Mouse (Mus musculus): Measurements from ENCODE around the gene Utrn. TPM values are rescaled to one million over a fixed set of nuclear protein-coding genes. Genes with fewer than 3 reads are reported as not detected.

Utrn gene
- polyA plus RNA-seq, 2 experiments, result 34.1 to 76.0 TPM

DNA sequence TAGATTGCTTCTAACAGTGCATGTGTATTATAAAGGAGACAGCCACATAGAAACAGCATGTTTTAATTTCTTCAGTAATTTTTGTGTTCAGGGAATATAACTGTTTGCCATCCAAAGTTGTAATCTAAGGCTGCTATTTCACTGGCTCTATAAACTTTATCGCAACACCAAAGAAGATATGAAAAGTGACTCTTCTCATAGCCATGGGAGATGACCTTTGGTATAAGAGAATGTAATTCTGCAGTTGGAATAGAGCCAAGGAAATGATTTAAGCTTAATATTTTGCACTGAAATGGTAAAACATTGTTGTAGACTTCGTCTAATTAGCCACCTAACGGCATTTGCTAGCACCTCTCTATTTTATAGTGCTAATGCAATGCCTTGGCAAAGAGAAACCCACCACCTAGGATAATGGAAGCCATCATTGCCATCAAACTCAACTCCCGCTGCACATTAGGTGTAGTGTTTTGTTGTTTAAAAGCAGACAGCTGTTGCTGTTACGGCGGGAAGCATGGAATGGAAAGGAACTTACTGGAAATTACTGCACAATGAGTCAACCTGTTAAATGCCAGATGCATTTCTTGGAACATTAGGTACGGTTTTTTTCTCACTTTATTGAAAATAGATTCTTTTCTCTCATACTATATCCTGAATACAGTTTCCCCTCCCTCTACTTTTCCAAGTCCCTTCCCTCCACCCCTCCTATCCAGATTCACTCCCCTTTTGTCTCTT is 445.0 kb downstream of the Utrn start:
- Histone ChIP-seq H3K36me3 (ENCODE audit: control insufficient read depth, insufficient read depth, low read length) (peaks cover 3% of the 10 kb centered on the region; the same call in 1 of the 2 replicates), H3K9me3 (ENCODE audit: control insufficient read depth, low read length) (no peaks in the 10 kb centered on the region), H3K27ac (replicated peaks; ENCODE audit: low read depth, low read length) (no peak overlapping the region), H3K4me2 (replicated peaks; ENCODE audit: low read depth, low read length, severe bottlenecking) (no peak overlapping the region), H3K9ac (ENCODE audit: low read depth, low read length, severe bottlenecking) (no peak overlapping the region), H3K4me3 (replicated peaks; ENCODE audit: low read length) (no peak overlapping the region), H3K27me3 (ENCODE audit: control insufficient read depth, insufficient read depth, low read length) (no peaks in the 10 kb centered on the region), H3K4me1 (ENCODE audit: control insufficient read depth, insufficient read depth, low read length) (no peaks in the 10 kb centered on the region)
- TF ChIP-seq POLR2A (IDR thresholded peaks at IDR 0.05; ENCODE audit: borderline replicate concordance, extremely low read depth, insufficient read depth, insufficient read length), result no peak
- 66% methylated on average over 7 of the region's 7 CpGs for WGBS
- DNase-seq (ENCODE audit: low spot score) (no peak), ATAC-seq (ENCODE audit: low FRiP score, low read depth) (no peak)

DNA sequence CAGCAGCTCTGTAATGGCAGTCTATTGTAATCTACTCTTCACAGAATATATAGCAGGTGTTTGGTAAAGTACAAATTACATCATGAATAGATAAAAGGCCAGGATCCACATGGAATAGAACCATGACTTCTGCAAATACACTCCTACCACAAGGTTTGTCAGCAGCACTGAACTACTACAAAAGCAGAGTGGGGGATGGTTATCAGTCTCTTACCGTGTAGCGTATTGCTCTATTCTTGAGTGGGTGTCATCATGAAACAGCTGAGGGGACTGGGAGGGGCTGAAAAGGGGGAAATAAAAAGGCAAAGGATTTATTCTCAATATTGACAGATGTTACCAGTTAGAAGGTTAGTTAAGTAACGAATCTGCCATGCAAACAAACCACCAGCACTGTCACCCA is 454.2 kb downstream of the Utrn start:
- no peaks in the 10 kb centered on the region for H3K9me3 ChIP-seq (ENCODE audit: control insufficient read depth, low read length)
- H3K4me2 ChIP-seq (replicated peaks; ENCODE audit: low read depth, low read length, severe bottlenecking), result no peak overlapping the region
- 83% methylated on average over 3 of the region's 3 CpGs for WGBS
- no peak for DNase-seq (ENCODE audit: low spot score)
- H3K36me3 ChIP-seq (ENCODE audit: control insufficient read depth, insufficient read depth, low read length), result peaks cover 20% of the 10 kb centered on the region
- no peak overlapping the region for H3K27ac ChIP-seq (replicated peaks; ENCODE audit: low read depth, low read length)
- no peaks in the 10 kb centered on the region for H3K27me3 ChIP-seq (ENCODE audit: control insufficient read depth, insufficient read depth, low read length)
- H3K4me1 ChIP-seq (ENCODE audit: control insufficient read depth, insufficient read depth, low read length), result no peaks in the 10 kb centered on the region
- no peak overlapping the region for H3K4me3 ChIP-seq (replicated peaks; ENCODE audit: low read length)
- no peak for ATAC-seq (ENCODE audit: low FRiP score, low read depth)
- no peak for TF ChIP-seq POLR2A (IDR thresholded peaks at IDR 0.05; ENCODE audit: borderline replicate concordance, extremely low read depth, insufficient read depth, insufficient read length)
- no peak overlapping the region for H3K9ac ChIP-seq (ENCODE audit: low read depth, low read length, severe bottlenecking)

- Histone ChIP-seq H3K27me3 (ENCODE audit: control insufficient read depth, insufficient read depth, low read length) (no peaks in the 10 kb centered on the region), H3K4me2 (replicated peaks; ENCODE audit: low read depth, low read length, severe bottlenecking) (no peak overlapping the region), H3K4me3 (replicated peaks; ENCODE audit: low read length) (no peak overlapping the region), H3K4me1 (ENCODE audit: control insufficient read depth, insufficient read depth, low read length) (no peaks in the 10 kb centered on the region), H3K27ac (replicated peaks; ENCODE audit: low read depth, low read length) (no peak overlapping the region), H3K9me3 (ENCODE audit: control insufficient read depth, low read length) (no peaks in the 10 kb centered on the region), H3K9ac (ENCODE audit: low read depth, low read length, severe bottlenecking) (no peak overlapping the region), H3K36me3 (ENCODE audit: control insufficient read depth, insufficient read depth, low read length) (peaks cover 45% of the 10 kb centered on the region)
- TF ChIP-seq POLR2A (IDR thresholded peaks at IDR 0.05; ENCODE audit: borderline replicate concordance, extremely low read depth, insufficient read depth, insufficient read length), result no peak
- no peak for DNase-seq (ENCODE audit: low spot score)
- ATAC-seq (ENCODE audit: low FRiP score, low read depth), result no peak
- WGBS, result 85% methylated on average over 12 of the region's 12 CpGs
Measured at GRCm38 (mm10) chr10:12406338-12407110, 462.6 kb downstream of the Utrn start.

- Histone ChIP-seq H3K27ac (replicated peaks; ENCODE audit: low read depth, low read length) (no peak overlapping the region), H3K27me3 (ENCODE audit: control insufficient read depth, insufficient read depth, low read length) (no peaks in the 10 kb centered on the region), H3K9ac (ENCODE audit: low read depth, low read length, severe bottlenecking) (no peak overlapping the region), H3K4me3 (replicated peaks; ENCODE audit: low read length) (no peak overlapping the region), H3K36me3 (ENCODE audit: control insufficient read depth, insufficient read depth, low read length) (peaks cover 35% of the 10 kb centered on the region), H3K4me2 (replicated peaks; ENCODE audit: low read depth, low read length, severe bottlenecking) (no peak overlapping the region), H3K9me3 (ENCODE audit: control insufficient read depth, low read length) (no peaks in the 10 kb centered on the region), H3K4me1 (ENCODE audit: control insufficient read depth, insufficient read depth, low read length) (peaks cover 2% of the 10 kb centered on the region; the same call in 1 of the 2 replicates)
- no peak for TF ChIP-seq POLR2A (IDR thresholded peaks at IDR 0.05; ENCODE audit: borderline replicate concordance, extremely low read depth, insufficient read depth, insufficient read length)
- peak; percentile 16 for DNase-seq (ENCODE audit: low spot score)
- 56% methylated on average over 2 of the region's 2 CpGs for WGBS
- no peak for ATAC-seq (ENCODE audit: low FRiP score, low read depth)
Measured at GRCm38 (mm10) chr10:12399450-12399849, 469.7 kb downstream of the Utrn start.

GRCm38 (mm10) chr10:12380139-12380538 is 489.0 kb downstream of the Utrn start:
- Histone ChIP-seq H3K4me2 (replicated peaks; ENCODE audit: low read depth, low read length, severe bottlenecking) (no peak overlapping the region), H3K9ac (ENCODE audit: low read depth, low read length, severe bottlenecking) (no peak overlapping the region), H3K27me3 (ENCODE audit: control insufficient read depth, insufficient read depth, low read length) (no peaks in the 10 kb centered on the region), H3K27ac (replicated peaks; ENCODE audit: low read depth, low read length) (no peak overlapping the region), H3K36me3 (ENCODE audit: control insufficient read depth, insufficient read depth, low read length) (peaks cover 7% of the 10 kb centered on the region), H3K9me3 (ENCODE audit: control insufficient read depth, low read length) (no peaks in the 10 kb centered on the region), H3K4me3 (replicated peaks; ENCODE audit: low read length) (no peak overlapping the region), H3K4me1 (ENCODE audit: control insufficient read depth, insufficient read depth, low read length) (no peaks in the 10 kb centered on the region)
- no peak for TF ChIP-seq POLR2A (IDR thresholded peaks at IDR 0.05; ENCODE audit: borderline replicate concordance, extremely low read depth, insufficient read depth, insufficient read length)
- no peak for ATAC-seq (ENCODE audit: low FRiP score, low read depth)
- no peak for DNase-seq (ENCODE audit: low spot score)
- 98% methylated on average over 1 of the region's 1 CpGs for WGBS

Measured in limb, embryonic 14.5 days (tissue).